Mouse (Mus musculus) cerebral cortex, adult 2 months (tissue): ENCODE results near the gene Tcea2.

Source experiments
- WGBS: fragments of 180-500 bp; shearing (Covaris S2); methylation state at CpG from one replicate; pipeline ENCODE4 v1.1.7; 2018; 5-methylcytosine and 5-hydroxymethylcytosine counted together

Gene Tcea2

DNA sequence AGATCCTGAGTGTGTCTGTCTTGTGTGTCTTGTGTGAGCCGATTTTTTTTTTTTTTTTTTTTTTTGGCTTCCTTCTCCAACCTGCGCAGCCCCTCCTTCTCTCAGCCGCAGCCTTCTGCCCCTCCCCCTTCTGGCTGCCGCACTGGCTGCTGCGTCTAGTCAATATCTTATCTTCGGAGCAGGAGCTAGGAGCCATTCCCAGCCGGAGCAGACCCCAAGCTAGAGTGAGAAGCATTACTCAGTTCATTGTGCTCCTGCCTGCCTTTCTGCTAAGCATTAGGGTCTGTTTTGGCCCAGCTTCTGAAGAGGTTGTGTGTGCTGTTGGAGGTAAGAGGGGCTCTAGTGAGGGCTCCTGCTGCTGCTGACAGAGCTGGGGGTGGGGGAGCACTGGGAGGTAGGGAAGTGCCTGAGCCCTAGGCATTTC lies 34.8 kb downstream of the Tcea2 start, which contains the start of gene Oprl1:
Oprl1 (plus strand) TSS at position 114 of the 424 bp plus-strand sequence.
- 2% methylated on average over 7 of the region's 7 CpGs for WGBS

DNA sequence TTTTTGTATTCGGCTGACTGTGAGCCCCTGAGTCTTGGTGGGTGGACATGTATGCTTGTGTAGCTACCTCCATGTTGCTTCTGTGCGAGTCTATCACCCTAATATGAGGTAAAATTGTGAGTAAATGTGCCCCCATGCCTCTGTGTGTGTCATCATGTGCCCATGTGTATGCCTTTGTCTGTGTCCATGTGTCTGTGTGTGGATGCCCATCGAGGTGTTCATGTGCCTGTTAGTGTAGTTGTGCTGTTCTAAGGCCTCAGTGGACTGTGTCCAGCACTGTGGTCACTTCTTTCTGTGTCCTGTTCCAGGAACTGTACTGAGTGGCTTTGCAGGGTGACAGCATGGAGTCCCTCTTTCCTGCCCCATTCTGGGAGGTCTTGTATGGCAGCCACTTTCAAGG lies 35.3 kb downstream of the Tcea2 start:
- 32% methylated on average over 3 of the region's 3 CpGs for WGBS

DNA sequence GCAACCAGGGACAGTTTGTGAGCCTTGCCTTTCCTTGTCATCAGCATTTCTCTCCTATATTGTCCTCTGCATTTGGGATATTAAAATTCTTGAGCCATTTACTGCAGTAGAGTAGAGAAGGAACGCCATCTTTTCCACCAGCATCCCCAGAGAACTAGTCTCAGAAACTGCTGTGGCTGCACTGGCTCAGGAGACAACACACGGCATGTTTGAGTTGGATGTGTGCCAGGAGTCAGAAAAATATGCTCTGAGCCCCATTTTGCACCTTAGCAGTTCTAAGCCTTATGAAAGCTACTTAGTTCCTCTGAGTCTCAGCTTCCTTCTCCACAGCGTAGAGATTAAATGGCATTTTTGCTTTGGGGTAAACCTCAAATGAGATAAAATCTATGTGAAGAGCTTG lies 36.9 kb downstream of the Tcea2 start:
- 41% methylated on average over 3 of the region's 3 CpGs for WGBS

DNA sequence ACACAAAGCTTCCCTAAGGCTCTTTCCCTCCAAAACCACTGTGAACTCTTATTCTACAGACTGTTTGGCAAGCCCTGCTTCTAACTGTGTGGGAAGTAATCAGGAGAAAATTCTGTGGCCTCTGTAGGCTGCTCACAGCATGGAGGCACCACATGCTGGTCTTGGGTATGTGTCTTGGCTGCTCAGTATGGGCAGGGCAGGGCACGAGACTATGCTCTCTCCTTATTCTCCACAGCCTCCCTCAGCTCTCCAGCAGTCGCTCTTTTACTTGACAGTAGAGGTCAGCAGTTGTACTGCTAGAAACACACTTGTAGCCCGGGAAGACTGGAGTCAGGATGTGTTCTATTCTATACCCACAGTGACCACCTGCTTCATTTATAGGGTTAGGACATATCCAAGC lies 40.0 kb downstream of the Tcea2 start:
- WGBS: 24% methylated on average over 3 of the region's 3 CpGs

DNA sequence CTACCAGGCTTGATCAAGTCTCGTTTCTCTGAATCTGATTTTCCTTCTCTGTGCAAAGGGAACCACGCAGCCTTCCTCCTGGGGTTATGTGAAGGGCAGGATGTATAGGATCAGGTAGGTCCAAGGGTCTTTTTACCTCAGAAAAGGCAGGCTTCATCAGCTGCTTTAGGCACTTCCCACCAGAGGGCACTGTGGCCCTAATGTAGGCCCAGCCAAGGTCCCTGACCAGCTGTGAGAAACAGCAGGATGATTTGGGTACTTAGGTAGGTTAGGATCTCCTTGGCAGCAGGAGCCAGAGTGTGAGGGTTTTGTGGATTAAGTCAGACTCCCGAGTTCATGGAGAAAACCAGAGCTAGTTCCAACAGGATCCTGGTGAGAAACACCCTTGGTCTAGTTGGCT lies 42.1 kb downstream of the Tcea2 start:
- 19% methylated on average over 3 of the region's 3 CpGs for WGBS

DNA sequence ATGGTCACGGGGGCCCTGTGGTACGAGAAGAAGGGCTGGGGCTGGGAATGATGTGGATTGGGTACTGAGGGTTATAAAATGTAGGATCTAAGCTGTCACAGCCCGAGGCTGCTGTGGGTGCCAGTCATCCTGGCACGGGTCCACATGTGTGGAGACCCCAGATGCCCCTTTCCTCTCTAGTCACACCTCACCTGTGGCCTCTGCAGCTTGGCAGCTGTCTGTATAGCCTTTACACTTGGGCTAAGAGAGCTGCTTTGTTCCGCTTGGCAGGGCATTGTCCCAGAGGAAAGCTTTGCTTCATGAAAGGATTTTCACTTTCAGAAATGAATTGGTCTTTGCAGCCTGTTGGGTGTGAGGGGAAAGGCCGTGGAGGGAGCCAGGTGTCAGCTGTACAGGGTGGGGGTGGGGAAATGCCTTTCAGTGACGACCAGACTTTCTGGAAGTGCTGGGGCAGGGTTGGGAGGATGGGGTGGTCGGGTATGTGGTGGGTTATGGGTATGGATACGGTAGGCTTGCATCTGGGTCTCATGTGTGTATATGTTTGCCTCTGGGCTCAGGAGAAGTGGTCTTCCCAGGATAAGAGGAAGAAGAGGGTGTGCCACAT lies 47.7 kb downstream of the Tcea2 start:
- WGBS: 47% methylated on average over 9 of the region's 9 CpGs

DNA sequence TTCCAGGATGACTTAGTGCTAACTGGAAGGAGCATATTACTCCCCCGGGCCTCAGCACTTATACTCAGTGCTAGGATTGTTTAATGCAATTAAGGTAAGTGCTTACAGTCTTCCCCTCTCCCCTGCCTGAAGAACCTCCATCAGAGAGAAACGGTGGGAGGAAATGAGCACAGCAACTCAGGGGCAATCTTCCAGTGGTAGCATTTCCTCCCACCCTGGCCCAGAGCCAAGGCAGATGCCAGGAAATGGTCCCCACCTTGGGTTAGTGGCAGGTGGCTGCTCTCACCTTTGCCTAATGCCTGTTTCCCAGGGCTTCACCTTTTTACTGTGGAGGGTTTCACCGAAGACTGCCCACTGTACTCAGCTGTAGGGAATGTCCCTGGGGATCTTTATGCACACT lies 49.9 kb downstream of the Tcea2 start:
- 68% methylated on average over 3 of the region's 3 CpGs for WGBS
